Mouse (Mus musculus) lung, postnatal 0 days (tissue): ENCODE measurements around the gene Kcnn4.

Experiments used
- CTCF ChIP-seq: IDR thresholded peaks from 2 replicates; pipeline ENCODE4 v1.5.1; 2016; ENCODE audit warnings: antibody characterized with exemption, mild to moderate bottlenecking
- EP300 ChIP-seq: IDR thresholded peaks from 2 replicates; pipeline ENCODE4 v1.6.1; 2016; ENCODE audit warnings: antibody characterized with exemption, mild to moderate bottlenecking, control low read depth

- TF ChIP-seq CTCF (no peak), EP300 (no peak)
These were observed 10.8 kb upstream of the Kcnn4 start for GRCm38 (mm10) chr7:24359269-24359668.
